Mouse (Mus musculus): ENCODE results near the gene Aldh3a1. TPM values are rescaled to one million over a fixed set of nuclear protein-coding genes. Genes with fewer than 3 reads are reported as not detected.
A peak's percentile ranks its signal among the peaks of the same experiment; 100 is the strongest.
"Not testable (repeated sequence)": the region's sequence is repeated elsewhere in the genome, so short reads cannot be mapped to it uniquely, and the experiment has no call there.

Aldh3a1 gene
- polyA plus RNA-seq (2016; fragmentation: Nextera tagmentation; extraction: Ambion mirVana), result not detected in 2 replicates

GRCm38 (mm10) chr11:61207487-61208246 lies at the start of gene Aldh3a1:
TSS of gene Aldh3a1 (plus strand) at chr11:61207537.
- Histone ChIP-seq H3K9me3 (replicated peaks) (no peaks in the 10 kb centered on the region), H3K27ac (replicated peaks) (no peak within 1 kb of the TSS), H3K36me3 (no peaks in the 10 kb centered on the region), H3K27me3 (ENCODE audit: low read depth, poor library complexity, severe bottlenecking) (peaks cover 22% of the 10 kb centered on the region), H3K4me1 (peaks cover 5% of the 10 kb centered on the region), H3K4me3 (no peak within 1 kb of the TSS)
- 77% methylated on average over 10 of the region's 10 CpGs for WGBS
- DNase-seq (ENCODE audit: low spot score), result no peak

- DNase-seq (ENCODE audit: low spot score), result no peak
- peaks cover 100% of the 10 kb centered on the region for H3K36me3 ChIP-seq
- no peak overlapping the region for H3K27ac ChIP-seq (replicated peaks)
- no peaks in the 10 kb centered on the region for H3K9me3 ChIP-seq (replicated peaks)
- WGBS, result 80% methylated on average over 3 of the region's 3 CpGs
- H3K4me3 ChIP-seq, result no peak overlapping the region
- H3K4me1 ChIP-seq, result no peaks in the 10 kb centered on the region
- no peaks in the 10 kb centered on the region for H3K27me3 ChIP-seq (ENCODE audit: low read depth, poor library complexity, severe bottlenecking)
These were observed 49.2 kb upstream of the Aldh3a1 start for GRCm38 (mm10) chr11:61158141-61158540.

- no peak overlapping the region for H3K4me3 ChIP-seq
- H3K9me3 ChIP-seq (replicated peaks), result no peaks in the 10 kb centered on the region
- H3K4me1 ChIP-seq, result no peaks in the 10 kb centered on the region
- DNase-seq (ENCODE audit: low spot score), result no peak
- H3K27ac ChIP-seq (replicated peaks), result no peak overlapping the region
- no peaks in the 10 kb centered on the region for H3K27me3 ChIP-seq (ENCODE audit: low read depth, poor library complexity, severe bottlenecking)
- H3K36me3 ChIP-seq, result peaks cover 100% of the 10 kb centered on the region
- WGBS, result 89% methylated on average over 11 of the region's 11 CpGs
These were observed 47.3 kb upstream of the Aldh3a1 start for GRCm38 (mm10) chr11:61159796-61160732.

DNA sequence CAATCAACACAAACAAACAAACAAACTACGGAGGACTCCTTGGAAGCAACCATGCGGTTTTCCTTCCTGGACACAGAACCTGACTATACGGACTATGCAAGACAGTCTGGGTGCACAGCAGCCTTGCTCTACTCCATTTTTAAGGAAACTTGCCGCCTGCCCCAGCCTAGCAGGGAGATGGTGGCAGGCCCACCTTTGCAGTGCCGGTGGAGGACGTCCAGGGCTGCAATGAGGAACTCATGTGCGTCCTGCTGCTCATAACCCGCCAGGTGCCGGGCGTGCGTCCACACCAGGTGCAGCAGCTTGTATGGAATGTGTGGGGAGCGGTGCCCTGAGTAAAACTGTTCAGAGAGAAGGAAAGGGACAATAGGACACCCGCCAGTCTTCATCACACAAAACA lies 46.2 kb upstream of the Aldh3a1 start:
- Histone ChIP-seq H3K4me3 (no peak overlapping the region), H3K27ac (replicated peaks) (no peak overlapping the region), H3K9me3 (replicated peaks) (no peaks in the 10 kb centered on the region), H3K4me1 (no peaks in the 10 kb centered on the region), H3K36me3 (peaks cover 100% of the 10 kb centered on the region), H3K27me3 (ENCODE audit: low read depth, poor library complexity, severe bottlenecking) (no peaks in the 10 kb centered on the region)
- no peak for DNase-seq (ENCODE audit: low spot score)
- 91% methylated on average over 13 of the region's 13 CpGs for WGBS

GRCm38 (mm10) chr11:61162776-61163175 lies 44.6 kb upstream of the Aldh3a1 start:
- H3K4me3 ChIP-seq, result no peak overlapping the region
- WGBS, result 95% methylated on average over 14 of the region's 14 CpGs
- DNase-seq (ENCODE audit: low spot score), result no peak
- no peak overlapping the region for H3K27ac ChIP-seq (replicated peaks)
- no peaks in the 10 kb centered on the region for H3K4me1 ChIP-seq
- peaks cover 100% of the 10 kb centered on the region for H3K36me3 ChIP-seq
- H3K27me3 ChIP-seq (ENCODE audit: low read depth, poor library complexity, severe bottlenecking), result no peaks in the 10 kb centered on the region
- H3K9me3 ChIP-seq (replicated peaks), result no peaks in the 10 kb centered on the region

- WGBS, result 94% methylated on average over 3 of the region's 3 CpGs
- H3K27ac ChIP-seq (replicated peaks), result no peak overlapping the region
- no peaks in the 10 kb centered on the region for H3K4me1 ChIP-seq
- no peak for DNase-seq (ENCODE audit: low spot score)
- H3K36me3 ChIP-seq, result peaks cover 100% of the 10 kb centered on the region
- H3K4me3 ChIP-seq, result no peak overlapping the region
- no peaks in the 10 kb centered on the region for H3K27me3 ChIP-seq (ENCODE audit: low read depth, poor library complexity, severe bottlenecking)
- no peaks in the 10 kb centered on the region for H3K9me3 ChIP-seq (replicated peaks)
These were observed 44.0 kb upstream of the Aldh3a1 start for GRCm38 (mm10) chr11:61163341-61163740.

- no peak overlapping the region for H3K27ac ChIP-seq (replicated peaks)
- H3K27me3 ChIP-seq (ENCODE audit: low read depth, poor library complexity, severe bottlenecking), result no peaks in the 10 kb centered on the region
- no peak for DNase-seq (ENCODE audit: low spot score)
- H3K9me3 ChIP-seq (replicated peaks), result no peaks in the 10 kb centered on the region
- WGBS, result 95% methylated on average over 6 of the region's 6 CpGs
- H3K4me3 ChIP-seq, result no peak overlapping the region
- H3K36me3 ChIP-seq, result peaks cover 91% of the 10 kb centered on the region
- no peaks in the 10 kb centered on the region for H3K4me1 ChIP-seq
These were observed 43.0 kb upstream of the Aldh3a1 start for GRCm38 (mm10) chr11:61164366-61164765.

GRCm38 (mm10) chr11:61164881-61165280 lies 42.5 kb upstream of the Aldh3a1 start:
- H3K27ac ChIP-seq (replicated peaks), result no peak overlapping the region
- H3K9me3 ChIP-seq (replicated peaks), result no peaks in the 10 kb centered on the region
- DNase-seq (ENCODE audit: low spot score), result no peak
- no peaks in the 10 kb centered on the region for H3K27me3 ChIP-seq (ENCODE audit: low read depth, poor library complexity, severe bottlenecking)
- peaks cover 86% of the 10 kb centered on the region for H3K36me3 ChIP-seq
- no peaks in the 10 kb centered on the region; the same call in 1 of the 2 replicates for H3K4me1 ChIP-seq
- WGBS, result 95% methylated on average over 10 of the region's 10 CpGs
- no peak overlapping the region for H3K4me3 ChIP-seq

DNA sequence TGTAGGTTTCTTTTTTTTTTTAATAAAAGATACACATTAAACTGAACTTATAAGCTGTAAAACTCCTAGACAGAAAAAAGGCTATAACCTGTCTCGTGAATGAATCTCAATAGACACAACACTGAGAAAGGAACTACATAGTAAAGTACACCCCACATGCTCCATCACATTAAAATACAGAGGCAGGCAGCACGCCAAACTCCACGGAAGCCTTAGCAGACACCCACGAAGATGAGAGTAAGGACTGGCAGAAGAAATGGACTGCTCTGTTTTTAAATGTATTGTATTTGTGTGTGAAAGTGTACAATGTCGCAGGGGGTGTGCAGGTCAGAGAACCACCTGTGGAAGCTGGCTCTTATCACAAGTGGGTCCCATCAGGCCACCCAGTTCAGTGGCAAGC lies 37.2 kb upstream of the Aldh3a1 start:
- Histone ChIP-seq H3K36me3 (peaks cover 46% of the 10 kb centered on the region), H3K27ac (replicated peaks) (no peak overlapping the region), H3K4me3 (no peak overlapping the region), H3K4me1 (peaks cover 26% of the 10 kb centered on the region), H3K9me3 (replicated peaks) (no peaks in the 10 kb centered on the region), H3K27me3 (ENCODE audit: low read depth, poor library complexity, severe bottlenecking) (no peaks in the 10 kb centered on the region)
- WGBS, result 91% methylated on average over 5 of the region's 5 CpGs
- DNase-seq (ENCODE audit: low spot score), result no peak

GRCm38 (mm10) chr11:61173477-61173876 lies 33.9 kb upstream of the Aldh3a1 start:
- H3K9me3 ChIP-seq (replicated peaks); H3K27me3 ChIP-seq (ENCODE audit: low read depth, poor library complexity, severe bottlenecking); DNase-seq (ENCODE audit: low spot score); H3K27ac ChIP-seq (replicated peaks): not testable (repeated sequence)
- H3K36me3 ChIP-seq, result peaks cover 13% of the 10 kb centered on the region
- peak overlapping the region; percentile 89 for H3K4me3 ChIP-seq
- 39% methylated on average over 15 of the region's 15 CpGs for WGBS
- peaks cover 32% of the 10 kb centered on the region for H3K4me1 ChIP-seq

DNA sequence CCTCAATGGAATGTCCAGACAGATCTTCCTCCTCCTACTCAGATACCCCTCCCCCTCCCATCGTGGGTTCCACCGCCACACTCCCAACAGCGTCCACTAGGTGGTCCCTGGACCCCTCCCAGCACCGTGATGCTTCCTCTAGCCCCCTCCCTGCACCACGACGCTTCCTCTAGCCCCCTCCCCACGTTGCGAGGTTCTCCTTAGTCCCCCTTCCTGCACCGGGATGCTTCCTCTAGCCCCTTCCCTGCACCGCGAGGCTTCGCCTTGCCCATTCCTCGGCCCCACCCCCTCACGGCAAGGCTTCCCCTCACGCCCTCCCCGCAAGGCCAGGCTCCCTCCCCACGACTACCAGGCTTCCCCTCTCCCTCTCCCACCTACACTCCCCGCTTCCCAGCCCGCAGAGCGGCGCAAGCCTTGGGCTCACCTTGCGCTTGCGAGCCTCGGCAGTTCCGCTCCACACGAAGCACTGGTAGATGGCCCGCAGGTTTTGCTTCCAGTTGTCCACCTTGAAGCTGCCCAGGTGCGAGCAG lies 33.0 kb upstream of the Aldh3a1 start:
- H3K27me3 ChIP-seq (ENCODE audit: low read depth, poor library complexity, severe bottlenecking), result no peaks in the 10 kb centered on the region
- H3K4me1 ChIP-seq, result peaks cover 32% of the 10 kb centered on the region
- DNase-seq (ENCODE audit: low spot score), result peak; percentile 85
- peaks cover 13% of the 10 kb centered on the region for H3K36me3 ChIP-seq
- H3K27ac ChIP-seq (replicated peaks), result peak overlapping the region; percentile 97
- H3K4me3 ChIP-seq, result peak overlapping the region; percentile 89
- H3K9me3 ChIP-seq (replicated peaks), result no peaks in the 10 kb centered on the region
- under 1% methylated on average over 28 of the region's 28 CpGs for WGBS

DNA sequence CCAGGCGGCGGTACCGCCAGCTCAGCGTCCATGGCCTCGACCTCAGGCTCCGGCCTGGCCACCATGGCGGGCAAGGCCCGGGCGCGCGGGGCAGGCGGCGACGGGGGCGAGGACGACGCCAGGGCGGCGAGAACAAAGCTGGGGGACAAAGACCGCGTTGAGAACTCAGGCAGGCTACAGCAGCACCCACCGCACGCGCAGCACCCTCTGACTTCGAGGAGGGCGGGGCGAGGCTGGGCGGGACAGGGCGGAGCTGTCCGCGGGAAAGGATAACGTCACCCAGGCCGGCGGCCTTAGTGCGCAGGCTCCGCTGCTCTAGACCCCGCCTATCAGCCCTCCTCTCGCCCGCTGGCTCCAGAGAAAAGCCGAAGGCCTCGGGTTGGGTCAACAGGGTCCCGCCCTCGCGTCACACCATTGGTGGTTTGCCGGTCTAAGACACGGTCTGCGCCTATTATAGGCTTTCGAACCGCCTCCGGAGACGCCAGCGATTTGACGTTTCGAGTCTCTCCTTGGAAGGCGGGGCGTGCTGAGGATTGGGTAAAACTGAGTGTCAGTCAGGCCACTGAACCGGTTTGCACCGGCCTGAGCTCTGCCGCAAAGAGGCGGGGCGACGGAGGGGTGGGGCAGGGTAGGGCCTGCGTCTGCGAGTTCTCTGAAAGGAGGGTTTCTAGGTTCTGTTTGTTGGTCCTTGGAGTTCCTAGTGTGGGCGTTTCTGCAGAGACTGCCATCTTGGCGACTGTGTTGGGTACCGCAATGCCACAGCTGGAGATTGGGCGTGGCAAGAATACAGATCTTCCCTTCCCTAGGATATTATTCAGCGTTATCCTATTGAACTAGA lies 32.3 kb upstream of the Aldh3a1 start, which contains the start of gene Usp22:
TSS of gene Usp22 (minus strand) at position 235 of the 838 bp plus-strand sequence.
- peak within 1 kb of the TSS; percentile 97 for H3K27ac ChIP-seq (replicated peaks)
- H3K4me1 ChIP-seq, result peaks cover 32% of the 10 kb centered on the region
- peak within 1 kb of the TSS; percentile 89 for H3K4me3 ChIP-seq
- no peaks in the 10 kb centered on the region for H3K9me3 ChIP-seq (replicated peaks)
- DNase-seq (ENCODE audit: low spot score), result peak; percentile 100
- no peaks in the 10 kb centered on the region for H3K27me3 ChIP-seq (ENCODE audit: low read depth, poor library complexity, severe bottlenecking)
- under 1% methylated on average over 66 of the region's 69 CpGs for WGBS
- peaks cover 13% of the 10 kb centered on the region for H3K36me3 ChIP-seq
